Mouse (Mus musculus) spleen, embryonic (tissue): ENCODE data around the gene Rapgef3.

Experiments
- CTCF ChIA-PET: fragments of 350-600 bp; sonication (Branson Sonifier 250); formaldehyde crosslinking; loops from one replicate; lab custom pipeline; 2022; lab: Charles Lee

Rapgef3 gene

DNA sequence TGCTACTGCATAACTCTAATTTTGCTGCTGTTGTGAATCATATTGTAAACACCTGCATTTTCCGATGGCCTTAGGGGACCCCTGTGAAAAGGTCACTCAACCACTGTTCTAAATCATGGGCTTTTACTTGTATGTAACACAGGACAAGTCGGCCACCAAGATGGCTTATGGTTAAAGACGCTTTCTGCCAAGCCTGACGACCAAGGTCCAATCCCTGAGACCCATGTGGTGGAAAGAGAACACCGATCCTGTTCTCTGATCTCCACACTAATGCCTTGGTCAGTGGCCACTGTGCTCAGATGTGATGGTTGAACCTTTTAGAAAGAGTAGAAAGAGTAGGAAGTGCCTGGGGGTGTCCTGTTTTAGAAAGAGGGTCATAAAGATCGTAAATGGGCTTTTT lies 9.1 kb upstream of the Rapgef3 start:
- CTCF ChIA-PET: interaction anchor here (2.0 kb wide), 1 partner anchor 59 kb away, joined by 9 read pairs; no protein-coding TSS in a partner anchor

DNA sequence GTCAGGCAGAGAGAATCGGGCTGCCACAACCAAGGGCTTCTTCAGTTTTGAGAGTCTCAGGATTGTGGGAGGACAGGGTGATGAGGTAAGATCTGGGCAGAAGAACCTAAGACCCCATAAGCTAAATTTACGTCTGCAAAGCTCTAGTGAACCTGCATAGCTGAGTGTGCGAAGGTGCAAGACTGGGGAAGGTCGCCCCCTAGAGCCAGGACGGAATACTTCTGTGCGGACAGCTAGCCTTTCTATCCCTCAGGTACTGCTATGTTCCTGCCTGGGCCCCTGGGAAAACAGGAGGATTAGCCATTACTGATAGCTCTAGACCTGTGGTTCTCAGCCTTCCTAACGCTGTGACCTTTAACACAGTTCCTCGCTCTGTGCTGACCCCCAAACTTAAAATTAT lies 8.7 kb upstream of the Rapgef3 start:
- CTCF ChIA-PET: interaction anchor here (2.0 kb wide), 1 partner anchor 59 kb away, joined by 9 read pairs; no protein-coding TSS in a partner anchor

DNA sequence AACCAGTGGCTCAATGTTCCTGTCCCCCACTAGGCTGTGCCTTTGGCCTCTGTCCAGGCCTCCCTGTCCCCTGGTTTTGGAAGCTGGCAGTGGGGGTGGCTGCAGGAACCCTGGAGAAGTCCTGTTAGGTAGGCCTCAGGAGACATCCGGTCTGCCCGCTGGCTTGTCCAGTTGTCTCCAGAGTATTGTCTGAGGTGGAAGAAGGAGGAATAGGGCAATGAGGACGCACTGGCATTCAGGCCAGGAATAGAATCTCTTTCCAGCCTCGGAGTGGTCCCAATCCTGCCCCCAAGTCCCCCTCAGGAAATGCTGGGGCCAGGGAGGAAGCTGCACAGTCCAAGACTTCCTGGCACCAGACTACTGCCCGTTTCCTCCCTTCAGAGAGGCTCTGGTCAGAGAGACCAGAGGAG lies 6.2 kb upstream of the Rapgef3 start:
- CTCF ChIA-PET: no interaction called here

DNA sequence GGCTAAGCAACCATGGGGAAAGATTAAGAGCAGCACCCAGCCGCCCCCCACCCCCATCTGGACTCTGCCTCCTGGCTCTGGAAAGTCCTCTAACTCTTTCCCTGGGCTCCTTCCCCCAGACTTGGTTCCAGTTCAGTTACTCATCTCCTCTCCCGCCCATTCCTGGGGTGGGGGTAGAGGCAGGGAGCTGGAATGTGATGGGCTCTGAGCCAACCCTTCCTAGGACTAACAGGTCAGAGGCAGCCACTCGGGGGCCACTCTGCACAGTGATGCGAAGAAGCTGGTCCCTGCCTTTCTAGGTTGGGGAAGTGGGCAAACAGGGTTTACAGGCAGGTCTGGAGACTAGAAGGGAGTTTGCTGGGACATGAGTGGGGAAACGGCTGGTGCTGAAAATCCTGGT lies 5.3 kb upstream of the Rapgef3 start:
- CTCF ChIA-PET: no interaction called here

DNA sequence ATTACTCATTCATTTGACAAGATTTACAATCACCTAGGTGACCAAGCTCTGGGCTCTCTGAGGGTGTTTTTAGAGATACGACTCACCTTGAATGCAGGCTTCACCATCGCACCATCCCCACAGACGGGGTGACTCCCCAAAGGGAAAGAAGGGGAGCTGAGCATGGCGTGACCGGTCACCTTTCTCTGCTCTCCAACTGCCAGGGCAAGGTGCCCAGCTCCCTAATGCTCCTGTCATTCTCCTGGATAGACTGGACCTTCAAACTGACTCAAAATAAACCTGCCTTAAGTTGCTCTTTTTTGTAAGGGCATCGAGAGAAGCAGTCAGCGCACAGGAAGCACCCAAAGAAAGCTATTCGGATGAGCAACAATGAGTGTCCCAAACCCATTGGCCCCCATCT lies 2.5 kb upstream of the Rapgef3 start:
- CTCF ChIA-PET: interaction anchor here (1.3 kb wide), 1 partner anchor 52 kb away, joined by 3 read pairs; no protein-coding TSS in a partner anchor

DNA sequence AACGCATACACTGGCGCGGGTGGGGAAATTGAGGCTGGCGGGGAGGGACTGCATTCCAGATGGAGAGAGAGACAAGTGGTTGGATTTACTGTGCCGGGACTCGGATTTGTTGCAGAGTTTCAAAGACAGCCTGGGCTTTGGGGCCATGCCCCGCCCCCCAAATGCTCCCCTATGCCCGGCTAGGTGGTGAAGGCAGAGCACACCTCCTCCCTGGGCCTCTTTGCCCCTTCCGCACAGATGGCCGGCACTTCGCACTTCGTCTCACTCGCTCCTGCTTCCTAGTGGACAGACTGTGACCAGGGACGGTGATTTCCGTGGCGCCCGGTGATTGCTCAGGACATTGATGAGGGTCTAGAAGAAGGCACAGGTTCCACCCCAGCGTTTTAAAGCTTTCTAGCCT lies 420 bp upstream of the Rapgef3 start:
- CTCF ChIA-PET: interaction anchor here (1.6 kb wide), 1 partner anchor 48 kb away, joined by 7 read pairs; no protein-coding TSS in a partner anchor

DNA sequence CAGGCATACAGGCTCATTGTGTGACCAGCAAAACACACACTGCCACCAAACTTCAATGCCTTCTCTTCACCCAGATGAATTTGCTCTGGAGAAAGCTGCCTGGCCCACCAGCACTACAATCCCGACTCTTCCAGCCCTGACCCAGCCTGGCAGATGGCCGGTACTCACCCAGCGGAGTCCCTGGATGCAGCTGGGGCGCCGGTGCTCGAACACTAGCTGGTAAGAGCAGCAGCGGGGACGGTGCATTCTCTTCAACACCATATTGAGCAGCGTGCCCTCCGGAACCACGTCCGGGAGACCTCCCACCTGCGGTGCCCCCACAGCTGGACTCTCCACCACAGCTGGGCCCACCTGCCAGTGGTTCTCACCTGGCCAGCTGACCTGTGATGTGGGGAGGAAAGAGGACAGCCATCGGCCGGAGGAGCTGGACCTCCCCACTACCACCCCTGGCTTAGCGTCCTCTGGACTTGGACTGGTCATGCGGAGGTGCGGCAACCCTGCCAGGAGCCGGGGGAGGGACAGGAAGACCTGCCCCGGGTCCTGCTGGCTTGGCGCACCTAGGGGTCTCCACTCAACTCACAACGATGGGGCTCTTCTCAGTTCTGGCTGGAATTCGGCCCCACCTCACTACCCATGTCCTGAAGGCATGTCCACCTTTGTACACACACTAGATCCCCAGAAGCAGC lies 1.0 kb downstream of the Rapgef3 start:
- CTCF ChIA-PET: interaction anchor here (1.2 to 1.6 kb wide), 2 partner anchors 23 to 47 kb away, joined by 3 to 7 read pairs; no protein-coding TSS in a partner anchor

DNA sequence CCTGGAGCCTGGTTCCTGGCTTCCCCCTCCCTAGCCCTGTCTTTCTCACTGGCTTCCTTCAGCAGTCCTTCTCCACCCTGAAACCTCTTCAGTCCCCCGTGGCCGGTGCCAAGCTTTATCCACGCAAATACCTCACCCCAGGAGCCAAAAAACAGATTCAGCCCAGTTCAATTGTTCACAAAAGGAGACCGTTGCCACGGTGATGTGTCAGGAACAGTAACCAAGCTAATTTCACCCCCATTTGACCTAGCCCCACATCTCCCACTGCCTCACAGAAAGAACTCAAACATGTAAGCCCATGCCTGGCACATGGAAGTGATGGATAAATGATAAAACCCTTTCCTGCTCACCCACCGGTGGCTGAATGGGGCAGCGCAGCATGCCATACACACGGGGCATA lies 1.6 kb downstream of the Rapgef3 start:
- CTCF ChIA-PET: no interaction called here

DNA sequence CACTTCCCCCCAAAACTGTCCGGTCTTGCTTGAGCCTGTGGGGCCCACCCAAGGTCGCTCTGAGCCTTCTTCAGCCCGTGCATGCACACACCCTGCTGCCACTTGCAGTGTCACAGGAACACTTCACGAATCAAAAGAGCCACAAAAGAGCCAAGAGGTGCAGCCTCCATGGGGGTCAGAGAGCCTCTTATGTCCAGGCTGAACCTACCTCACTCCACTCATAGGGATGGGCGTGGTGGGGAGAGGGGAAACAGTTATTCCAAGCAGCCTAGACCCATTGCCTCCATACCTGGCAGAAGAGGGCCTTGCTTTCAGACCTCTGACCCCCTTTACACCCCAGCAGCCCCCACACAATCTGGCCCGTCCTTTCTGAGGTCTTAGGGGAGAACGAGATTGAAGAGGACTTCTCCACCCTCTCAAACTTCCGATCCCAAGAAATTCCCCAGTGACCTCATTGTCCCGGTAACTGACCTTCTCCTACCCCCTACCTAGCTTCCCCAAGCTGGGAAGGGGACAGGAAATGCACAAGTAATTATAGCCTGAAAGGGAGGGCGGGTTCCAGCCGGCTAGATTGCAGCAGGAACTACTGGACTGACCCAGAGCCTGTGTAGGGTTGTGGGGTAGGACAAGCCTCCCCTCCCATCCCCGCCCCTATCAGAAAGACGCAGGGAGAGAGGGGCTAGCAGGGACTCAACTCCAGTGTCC lies 2.5 kb downstream of the Rapgef3 start:
- CTCF ChIA-PET: interaction anchor here (0.6 kb wide), 1 partner anchor 14 kb away, joined by 3 read pairs; no protein-coding TSS in a partner anchor

DNA sequence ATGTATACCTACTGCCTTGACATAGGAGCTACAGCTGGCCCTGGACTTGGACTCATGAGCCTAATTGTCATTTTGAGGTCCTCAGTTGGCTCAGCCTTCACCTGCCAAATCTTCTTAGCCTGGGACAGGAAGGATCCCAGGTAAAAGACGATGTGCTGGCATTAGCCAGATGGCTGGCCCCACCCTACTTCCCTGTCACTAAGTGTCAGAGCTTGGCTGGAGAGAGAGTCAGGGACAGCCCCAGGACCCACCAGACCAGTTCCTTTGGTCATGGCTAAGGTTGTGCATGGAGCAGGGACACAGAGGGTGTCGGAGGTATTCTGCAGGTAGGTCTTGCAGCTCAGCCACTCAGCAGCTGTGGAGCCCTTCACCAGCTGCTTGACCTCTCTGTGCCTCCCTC lies 3.2 kb downstream of the Rapgef3 start:
- CTCF ChIA-PET: interaction anchor here (0.6 kb wide), 1 partner anchor 15 kb away, joined by 3 read pairs; no protein-coding TSS in a partner anchor

DNA sequence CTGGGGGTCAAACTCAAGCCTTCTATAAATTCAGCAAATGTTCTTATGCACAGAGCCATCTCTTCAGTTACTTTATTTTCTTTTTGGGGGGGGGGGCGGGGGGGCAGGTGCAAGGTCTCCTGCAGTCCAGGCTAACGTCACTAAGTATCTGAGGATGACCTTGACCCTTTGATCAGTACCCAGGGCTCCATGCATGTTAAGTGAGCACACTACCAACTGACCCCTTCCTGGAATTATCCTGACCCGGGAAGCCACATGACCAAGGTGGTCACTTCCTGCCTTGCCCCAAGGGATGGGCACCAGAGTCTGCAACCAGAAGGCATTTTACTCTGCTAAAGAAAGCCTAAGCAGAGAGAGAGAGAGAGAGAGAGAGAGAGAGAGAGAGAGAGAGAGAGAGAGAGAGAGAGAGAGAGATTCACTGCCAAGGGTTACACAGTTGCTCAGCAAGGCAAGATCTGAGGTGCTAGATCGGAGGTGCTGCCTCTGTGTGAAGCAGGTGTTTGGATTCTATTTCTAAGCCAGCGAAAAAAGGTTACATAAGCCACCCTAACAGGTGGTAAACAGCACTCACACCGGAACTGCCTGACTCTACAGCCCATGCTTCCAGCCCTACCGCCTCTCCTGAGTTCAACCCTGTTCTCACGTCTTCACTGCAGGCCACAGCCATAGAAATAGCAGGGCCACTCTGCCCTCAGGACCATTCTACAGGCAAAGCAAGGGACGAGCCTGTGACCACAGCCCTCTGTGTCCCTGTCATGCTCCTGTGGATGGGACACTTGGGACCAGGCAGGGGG lies 4.3 kb downstream of the Rapgef3 start:
- CTCF ChIA-PET: interaction anchor here (0.6 kb wide), 1 partner anchor 82 kb away, joined by 8 read pairs; no protein-coding TSS in a partner anchor

DNA sequence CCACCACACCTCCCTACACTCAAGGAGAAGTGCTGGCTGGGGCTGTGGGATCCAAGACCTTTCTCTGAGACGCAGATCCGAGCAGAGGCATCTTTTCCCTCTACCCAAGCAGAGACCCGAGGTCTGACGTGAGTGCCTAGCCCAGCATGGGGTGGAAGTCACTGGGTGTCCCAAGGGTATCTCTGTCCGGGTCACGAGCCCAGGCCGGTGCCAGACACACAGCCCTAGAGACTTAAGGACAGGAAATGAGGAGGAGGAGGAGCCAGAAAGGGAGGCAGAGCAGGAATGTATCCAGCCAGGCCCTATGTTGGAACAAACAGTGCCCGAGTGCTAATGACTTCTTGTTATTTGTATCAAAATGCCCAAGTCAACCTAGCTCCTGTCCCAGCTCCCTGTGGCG lies 5.0 kb downstream of the Rapgef3 start:
- CTCF ChIA-PET: interaction anchor here (0.6 kb wide), 2 partner anchors 82 to 87 kb away, joined by 3 to 8 read pairs; no protein-coding TSS in a partner anchor

DNA sequence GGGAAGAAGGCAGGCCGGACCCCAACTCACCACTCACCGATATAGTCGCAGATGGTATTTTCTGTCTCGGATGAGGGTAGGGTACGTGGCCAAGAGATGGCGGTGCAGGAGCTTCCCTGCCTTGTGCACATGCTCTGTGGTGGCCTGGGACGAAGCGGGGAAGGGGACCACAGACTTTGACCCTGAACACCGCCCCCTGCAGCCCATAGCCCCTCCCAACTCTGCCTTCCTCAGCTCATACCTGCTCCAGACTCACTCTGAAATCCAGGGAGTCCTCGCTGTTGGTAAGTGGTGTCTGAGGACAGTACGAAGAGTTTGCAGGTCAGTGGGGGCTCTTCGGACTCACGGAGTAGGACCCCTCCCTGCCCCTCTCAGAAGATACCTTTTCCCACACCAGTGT lies 6.3 kb downstream of the Rapgef3 start:
- CTCF ChIA-PET: no interaction called here

DNA sequence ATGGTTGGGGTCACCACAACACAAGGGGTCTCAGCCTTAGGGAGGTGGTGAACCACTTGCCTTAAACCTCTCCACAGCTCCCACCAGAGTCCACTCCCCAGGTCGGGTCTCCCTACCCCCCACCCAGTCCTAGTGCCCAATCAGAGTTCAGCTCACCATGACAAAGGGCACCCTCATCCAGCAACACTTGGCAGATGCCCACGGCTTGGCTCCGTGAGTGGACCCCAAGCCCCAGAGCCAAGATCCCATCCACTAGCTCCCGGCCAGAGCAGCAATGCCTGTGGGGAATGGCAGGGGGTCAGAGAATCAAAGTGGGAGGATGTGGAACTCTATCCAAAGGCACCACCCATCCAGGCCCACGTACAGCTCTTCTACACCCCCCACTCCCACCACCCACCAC lies 6.8 kb downstream of the Rapgef3 start:
- CTCF ChIA-PET: no interaction called here

DNA sequence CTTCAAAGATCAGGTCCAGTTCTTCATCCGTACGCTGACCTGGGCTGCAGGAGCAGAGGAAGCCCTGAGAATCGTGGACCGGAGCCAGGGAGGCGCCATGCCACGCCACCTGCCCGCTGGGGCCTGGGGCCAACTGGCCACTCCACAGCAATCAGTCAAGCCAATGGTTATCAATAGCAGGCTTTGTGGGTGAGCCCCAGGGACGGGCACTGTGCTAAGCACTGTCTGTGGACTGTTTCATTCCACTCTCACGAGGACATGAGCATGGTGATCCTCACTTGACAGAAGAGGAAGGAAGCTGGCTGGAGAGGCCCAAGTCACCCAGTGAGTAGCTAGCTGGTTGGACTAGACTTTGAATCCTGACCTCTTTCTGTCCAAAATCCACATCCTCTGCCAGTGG lies 7.8 kb downstream of the Rapgef3 start:
- CTCF ChIA-PET: no interaction called here

DNA sequence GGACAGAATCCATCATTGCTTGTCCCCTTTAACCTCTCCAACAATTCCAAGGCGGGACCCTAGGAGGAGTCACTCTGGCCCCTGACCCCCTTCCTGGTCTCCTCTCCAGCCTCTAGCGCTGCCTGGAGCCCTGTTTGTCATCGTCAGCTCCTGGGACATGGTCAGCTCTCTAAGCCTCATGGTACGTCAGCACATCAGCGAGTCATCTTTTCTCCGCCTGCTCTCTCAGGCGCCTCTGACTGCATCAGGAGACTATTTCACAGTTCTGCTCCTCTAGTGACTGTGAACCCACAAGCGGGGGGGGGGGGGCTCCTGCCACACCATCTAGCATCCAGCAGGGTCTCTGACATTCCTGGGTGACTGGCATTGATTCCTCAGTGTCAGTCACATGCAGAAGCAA lies 12.4 kb downstream of the Rapgef3 start:
- CTCF ChIA-PET: no interaction called here

DNA sequence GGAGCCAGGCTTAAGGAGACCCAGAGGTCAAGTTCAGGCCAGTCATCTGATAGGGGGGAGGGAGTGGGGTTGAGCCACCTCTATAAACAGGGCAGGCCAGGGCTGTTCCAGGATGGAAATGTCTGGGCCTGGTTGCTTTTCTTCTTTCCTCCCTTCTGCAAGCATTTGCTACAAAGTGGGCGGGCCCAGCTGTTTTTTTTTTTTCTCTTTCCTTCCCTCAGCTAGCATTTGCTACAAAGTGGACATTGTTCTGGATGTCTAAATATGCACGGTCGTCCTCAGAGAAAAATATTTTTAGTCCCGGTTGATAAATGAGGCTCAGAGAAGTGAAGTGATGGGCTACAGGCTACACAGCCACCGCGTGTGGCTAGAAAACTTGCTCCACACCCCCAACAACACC lies 13.3 kb downstream of the Rapgef3 start:
- CTCF ChIA-PET: interaction anchor here (0.6 kb wide), 1 partner anchor 522 kb away, joined by 3 read pairs; no protein-coding TSS in a partner anchor

DNA sequence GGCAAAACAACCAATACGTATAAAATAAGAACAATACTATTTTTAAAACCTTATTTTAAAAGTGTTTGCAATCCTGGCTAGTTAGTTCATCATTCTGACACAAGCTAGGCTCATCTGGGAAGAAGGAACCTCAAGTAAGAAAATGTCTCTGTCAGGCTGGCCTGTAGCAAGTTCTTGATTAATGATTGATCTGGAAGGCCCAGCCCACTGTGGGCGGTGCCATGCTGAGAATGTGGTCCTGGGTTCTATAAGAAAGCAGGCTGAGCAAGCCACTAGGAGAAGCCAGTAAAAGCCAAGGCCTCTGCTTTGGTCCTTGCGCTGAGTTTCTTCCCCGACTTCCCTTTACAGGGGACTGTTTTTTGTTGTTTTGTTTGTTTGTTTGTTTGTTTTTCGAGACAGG lies 15.3 kb downstream of the Rapgef3 start:
- CTCF ChIA-PET: no interaction called here

DNA sequence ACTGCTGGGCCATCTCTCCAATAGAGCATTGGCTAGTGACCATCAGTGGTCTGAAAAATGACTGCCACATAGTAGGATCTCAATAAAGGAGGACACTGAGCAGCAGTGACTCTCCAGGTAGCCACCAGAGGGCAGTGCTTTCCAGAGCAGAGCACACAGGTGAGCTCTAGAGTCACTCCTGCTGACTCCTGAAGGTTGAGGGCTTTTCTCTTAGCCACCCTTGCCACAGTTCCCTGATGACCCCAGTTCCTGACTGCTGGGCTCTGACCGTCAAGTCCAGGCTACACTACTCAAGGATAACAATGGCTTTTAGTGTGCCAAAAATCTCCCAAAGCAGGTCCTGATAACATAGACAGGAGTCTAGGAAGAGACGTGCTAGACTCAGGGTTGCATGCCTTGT lies 16.1 kb downstream of the Rapgef3 start:
- CTCF ChIA-PET: interaction anchor here (0.6 to 0.7 kb wide), 2 partner anchors 99 to 1348 kb away, joined by 3 to 4 read pairs; no protein-coding TSS in a partner anchor

DNA sequence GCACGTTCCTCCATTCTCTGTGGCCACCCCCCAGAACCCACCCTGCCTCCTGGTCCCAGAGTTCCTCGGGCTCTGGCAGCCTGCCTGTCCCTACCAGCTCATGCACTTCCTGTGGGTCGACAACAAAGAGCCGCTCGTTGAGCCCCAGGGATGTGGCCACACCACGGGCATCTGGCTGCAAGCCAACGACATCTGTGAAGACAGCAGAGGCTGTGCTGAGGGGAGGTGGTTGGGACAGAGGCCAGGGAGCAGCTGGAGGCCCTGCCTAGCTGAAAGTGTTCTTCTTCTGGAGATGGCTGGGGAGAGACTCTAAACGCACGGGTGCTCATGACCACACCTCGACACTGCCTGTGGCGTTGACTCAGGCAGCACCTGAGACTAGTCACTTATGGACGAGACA lies 17.1 kb downstream of the Rapgef3 start:
- CTCF ChIA-PET: interaction anchor here (0.6 kb wide), 1 partner anchor 259 kb away, joined by 3 read pairs; no protein-coding TSS in a partner anchor

DNA sequence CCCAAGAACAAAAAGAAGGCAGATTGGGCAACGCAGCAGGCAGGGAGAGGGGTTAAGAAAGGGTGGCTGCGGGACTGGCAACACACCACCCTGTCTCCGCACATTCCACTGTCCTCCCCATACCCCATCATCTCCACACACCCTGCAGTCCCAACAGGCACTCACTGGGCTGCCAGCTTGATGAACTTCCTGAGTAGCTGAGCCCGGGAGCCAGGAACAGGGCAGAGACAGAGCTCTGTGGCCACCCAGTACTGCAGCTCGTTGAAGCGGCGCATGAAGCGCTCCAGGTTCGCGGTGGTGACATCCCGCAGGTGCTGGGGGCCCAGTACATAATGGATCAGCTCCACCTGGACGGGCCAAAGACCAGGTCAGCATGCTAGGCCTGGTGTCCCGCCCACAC lies 17.9 kb downstream of the Rapgef3 start:
- CTCF ChIA-PET: no interaction called here

DNA sequence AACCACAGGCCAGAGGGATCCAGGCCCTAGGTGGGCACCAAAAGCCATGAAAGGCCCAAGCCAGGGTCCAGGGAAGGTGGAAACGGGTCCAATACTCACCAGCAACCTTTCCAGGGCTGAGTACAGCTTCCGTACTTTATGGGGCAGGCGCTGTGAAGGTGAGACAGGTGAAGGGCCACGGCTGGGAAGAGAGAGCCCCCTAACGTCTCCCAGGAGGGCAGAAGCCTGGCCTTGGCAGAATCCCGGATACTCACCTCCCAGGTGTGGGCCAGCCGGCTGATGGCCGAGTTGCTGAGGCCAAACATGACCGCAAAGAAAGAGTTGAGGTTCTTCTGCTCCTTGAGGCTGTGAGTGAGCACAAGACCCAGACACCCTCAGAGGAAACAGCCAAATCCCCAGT lies 18.4 kb downstream of the Rapgef3 start:
- CTCF ChIA-PET: no interaction called here
